Mouse (Mus musculus) stomach, postnatal 0 days (tissue): Measurements from ENCODE around the gene Enpp4. TPM values are rescaled to one million over a fixed set of nuclear protein-coding genes. Genes with fewer than 3 reads are reported as not detected.
A peak's percentile ranks its signal among the peaks of the same experiment; 100 is the strongest.

ENCODE experiments used
- ATAC-seq: fragments of 200-750 bp; cut with Nextera tagmentation; 2 replicates; pipeline ENCODE4 v1.8.0; 2017; ENCODE audit not compliant: low FRiP score, low TSS enrichment
- DNase-seq: peaks from one replicate; pipeline ENCODE4 v3.0.0-alpha.2; 2016; ENCODE audit warnings: low spot score
- H3K27ac ChIP-seq: fragments of 300-500 bp; sonication (generic); replicated peaks from 2 replicates; pipeline ENCODE4 v1.5.1; 2014; ENCODE audit warnings: mild to moderate bottlenecking, control low read depth
- H3K27me3 ChIP-seq: fragments of 300-500 bp; sonication (generic); 2 replicates; pipeline ENCODE4 v1.6.1; 2014; ENCODE audit warnings: low read length; ENCODE audit not compliant: control insufficient read depth, insufficient read depth
- H3K36me3 ChIP-seq: fragments of 300-500 bp; sonication (generic); 2 replicates; pipeline ENCODE4 v1.6.1; 2014; ENCODE audit warnings: low read length, mixed read lengths; ENCODE audit not compliant: control insufficient read depth, insufficient read depth
- H3K4me1 ChIP-seq: fragments of 300-500 bp; sonication (generic); replicated peaks from 2 replicates; pipeline ENCODE4 v1.6.1; 2014; ENCODE audit warnings: antibody characterized with exemption; ENCODE audit not compliant: control insufficient read depth, insufficient read depth
- H3K4me2 ChIP-seq: fragments of 300-500 bp; sonication (generic); replicated peaks from 2 replicates; pipeline ENCODE4 v1.6.1; 2014; ENCODE audit warnings: low read depth, mild to moderate bottlenecking, control low read depth, moderate library complexity
- H3K4me3 ChIP-seq: fragments of 300-500 bp; sonication (generic); 2 replicates; pipeline ENCODE4 v1.5.1; 2014; ENCODE audit warnings: low read depth, low read length, control low read depth
- H3K9ac ChIP-seq: fragments of 300-500 bp; sonication (generic); 2 replicates; pipeline ENCODE4 v1.6.1; 2014; ENCODE audit warnings: mild to moderate bottlenecking, low read length, control low read depth, mixed read lengths
- H3K9me3 ChIP-seq: fragments of 300-500 bp; sonication (generic); 2 replicates; pipeline ENCODE4 v1.6.1; 2016; ENCODE audit warnings: low read length; ENCODE audit not compliant: control insufficient read depth
- CTCF ChIP-seq: IDR thresholded peaks from 2 replicates; pipeline ENCODE4 v1.5.1; 2016; ENCODE audit warnings: antibody characterized with exemption, low read depth, mild to moderate bottlenecking, moderate library complexity
- EP300 ChIP-seq: optimal IDR thresholded peaks from 2 replicates; pipeline ENCODE3; 2016; ENCODE audit warnings: antibody characterized with exemption
- WGBS: fragments of 180-500 bp; shearing (Covaris S2); extraction: QIAGEN DNeasy Blood & Tissue Kit; methylation state at CpG from one replicate; pipeline ENCODE4 v1.1.7; 2014; 5-methylcytosine and 5-hydroxymethylcytosine counted together
- polyA plus RNA-seq: library from polyadenylated mRNA; unstranded; fragments of >200 nt; fragmentation: Nextera tagmentation; extraction: Ambion mirVana; gene quantifications from 2 replicates; pipeline ENCODE4 v1.2.1, GENCODE M21; 2015

The Enpp4 gene
- polyA plus RNA-seq, 1 experiment from 2014 or later, result 5.0 TPM

DNA sequence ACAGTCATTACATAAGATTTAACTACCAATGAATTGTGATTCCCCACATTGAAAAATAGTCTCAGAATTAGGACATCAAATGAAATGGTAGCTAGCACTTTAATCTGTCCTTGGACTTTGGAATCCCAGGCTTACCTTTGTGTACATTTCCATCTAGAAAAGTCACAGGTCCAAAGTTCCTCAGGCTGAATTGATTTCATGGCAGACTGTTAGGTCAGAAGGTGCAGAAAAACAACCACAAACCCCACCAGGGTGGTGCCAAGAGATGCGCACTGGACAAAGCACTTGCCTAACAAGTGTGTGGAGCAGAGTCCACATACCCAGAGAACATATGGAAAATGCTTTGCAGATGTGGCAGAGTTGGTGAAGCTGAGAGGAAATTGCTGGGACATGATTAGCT, 48.5 kb downstream of the Enpp4 start:
- TF ChIP-seq CTCF (no peak), EP300 (no peak)
- Histone ChIP-seq H3K9me3 (no peaks in the 10 kb centered on the region), H3K4me2 (no peak overlapping the region), H3K27me3 (no peaks in the 10 kb centered on the region), H3K27ac (no peak overlapping the region), H3K9ac (no peak overlapping the region), H3K36me3 (no peaks in the 10 kb centered on the region), H3K4me3 (no peak overlapping the region), H3K4me1 (no peaks in the 10 kb centered on the region)
- DNase-seq (peak; percentile 21), ATAC-seq (no peak; the same call in 1 of the 2 replicates)
- 86% methylated on average over 1 of the region's 1 CpGs for WGBS

DNA sequence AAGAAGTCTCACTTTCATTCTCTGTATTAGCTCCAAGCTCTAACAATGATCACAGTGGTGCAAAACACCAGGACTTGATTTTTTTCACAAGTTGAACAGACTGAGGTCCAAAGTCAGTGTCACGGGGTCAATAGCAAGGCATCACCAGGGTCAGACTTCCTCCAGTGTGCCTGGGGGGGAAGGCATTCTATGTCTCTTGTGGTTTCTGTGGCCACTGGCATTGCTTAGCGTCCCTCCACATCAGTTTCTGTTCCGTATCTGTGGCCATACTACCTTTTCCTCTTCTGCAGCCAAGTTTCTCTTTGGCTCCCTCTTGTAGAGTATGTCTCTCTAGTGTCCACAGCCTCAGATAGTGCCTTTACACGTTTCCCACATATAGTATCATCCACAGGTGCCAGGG, 52.2 kb downstream of the Enpp4 start:
- H3K27ac ChIP-seq, result no peak overlapping the region
- WGBS, result 64% methylated on average over 4 of the region's 4 CpGs
- no peak overlapping the region for H3K4me2 ChIP-seq
- H3K36me3 ChIP-seq, result no peaks in the 10 kb centered on the region
- no peaks in the 10 kb centered on the region for H3K27me3 ChIP-seq
- H3K9ac ChIP-seq, result no peak overlapping the region
- H3K4me3 ChIP-seq, result no peak overlapping the region
- ATAC-seq, result no peak
- no peaks in the 10 kb centered on the region for H3K9me3 ChIP-seq
- no peak for DNase-seq
- H3K4me1 ChIP-seq, result no peaks in the 10 kb centered on the region
- TF ChIP-seq CTCF, result no peak
- no peak for TF ChIP-seq EP300

Other genes with a start within 250 kb of the Enpp4 start
- 18.7 and 21.3 TPM in 2 replicates for gene Enpp5, start 27.0 kb downstream of the Enpp4 start, polyA plus RNA-seq
- 3.7 and 4.8 TPM in 2 replicates for gene Clic5, start 82.8 kb upstream of the Enpp4 start, polyA plus RNA-seq